Mouse (Mus musculus) stomach, embryonic 14.5 days (tissue): ENCODE data around the gene Rsc1a1. TPM values are rescaled to one million over a fixed set of nuclear protein-coding genes. Genes with fewer than 3 reads are reported as not detected.
A peak's percentile ranks its signal among the peaks of the same experiment; 100 is the strongest.

Experiments
- ATAC-seq: fragments of 200-750 bp; cut with Nextera tagmentation; 2 replicates; pipeline ENCODE4 v1.8.0; 2017; ENCODE audit warnings: low read depth, moderate TSS enrichment; ENCODE audit not compliant: insufficient number of reproducible peaks, insufficient read depth, low FRiP score
- H3K27ac ChIP-seq: fragments of 300-500 bp; sonication (generic); 2 replicates; pipeline ENCODE4 v1.5.1; 2014; ENCODE audit warnings: mild to moderate bottlenecking, low read length, moderate library complexity, mixed read lengths
- H3K27me3 ChIP-seq: fragments of 300-500 bp; sonication (generic); 2 replicates; pipeline ENCODE4 v1.6.1; 2014; ENCODE audit warnings: low read length, control low read depth, mixed read lengths; ENCODE audit not compliant: control insufficient read depth, insufficient read depth
- H3K36me3 ChIP-seq: fragments of 300-500 bp; sonication (generic); 2 replicates; pipeline ENCODE4 v1.6.1; 2014; ENCODE audit warnings: mild to moderate bottlenecking, control low read depth, low read length, moderate library complexity, mixed read lengths; ENCODE audit not compliant: control insufficient read depth, insufficient read depth
- H3K4me1 ChIP-seq: fragments of 300-500 bp; sonication (generic); 2 replicates; pipeline ENCODE4 v1.6.1; 2014; ENCODE audit warnings: low read length, control low read depth, mixed read lengths; ENCODE audit not compliant: control insufficient read depth, insufficient read depth
- H3K4me2 ChIP-seq: fragments of 300-500 bp; sonication (generic); replicated peaks from 2 replicates; pipeline ENCODE4 v1.6.1; 2014; ENCODE audit warnings: low read depth, low read length, control low read depth
- H3K4me3 ChIP-seq: fragments of 300-500 bp; sonication (generic); 2 replicates; pipeline ENCODE4 v1.5.1; 2014; ENCODE audit warnings: low read depth, low read length, control low read depth
- H3K9ac ChIP-seq: fragments of 300-500 bp; sonication (generic); replicated peaks from 2 replicates; pipeline ENCODE4 v1.6.1; 2014; ENCODE audit warnings: low read depth, mild to moderate bottlenecking, control low read depth, low read length, moderate library complexity, mixed read lengths
- H3K9me3 ChIP-seq: fragments of 300-500 bp; sonication (generic); 2 replicates; pipeline ENCODE4 v1.6.1; 2016; ENCODE audit warnings: low read depth, low read length, control low read depth; ENCODE audit not compliant: control insufficient read depth
- WGBS: fragments of 180-500 bp; shearing (Covaris S2); extraction: QIAGEN DNeasy Blood & Tissue Kit; methylation state at CpG from one replicate; pipeline ENCODE4 v1.1.7; 2014; 5-methylcytosine and 5-hydroxymethylcytosine counted together
- polyA plus RNA-seq: library from polyadenylated mRNA; unstranded; fragments of >200 nt; fragmentation: Nextera tagmentation; extraction: Ambion mirVana; gene quantifications from 2 replicates; pipeline ENCODE4 v1.2.1, GENCODE M21; 2014

Gene Rsc1a1
- polyA plus RNA-seq, 1 experiment from 2014 or later: 0.51 TPM

DNA sequence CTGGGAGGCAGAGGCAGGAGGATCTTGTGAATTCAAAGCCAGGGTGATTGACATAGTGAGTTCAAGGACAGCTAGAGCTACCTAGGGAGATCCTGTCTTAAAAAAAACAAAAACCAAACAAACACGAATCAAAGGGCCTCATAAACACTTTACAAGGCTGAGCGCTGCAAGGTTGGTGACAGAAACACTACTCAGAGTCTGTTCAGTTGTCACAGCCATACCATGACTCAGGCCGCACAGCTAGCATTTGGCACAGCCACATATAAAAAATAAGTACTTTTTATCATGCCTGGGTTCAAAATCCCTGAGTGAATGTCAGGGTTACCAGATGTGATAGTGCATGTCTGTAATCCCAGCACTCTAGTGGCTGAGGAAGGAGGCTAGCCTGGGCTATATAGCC lies 38.2 kb downstream of the Rsc1a1 start:
- no peak overlapping the region for H3K4me2 ChIP-seq
- H3K4me3 ChIP-seq: no peak overlapping the region
- H3K36me3 ChIP-seq: peaks cover 14% of the 10 kb centered on the region
- 95% methylated on average over 3 of the region's 3 CpGs for WGBS
- peaks cover 12% of the 10 kb centered on the region; the same call in 1 of the 2 replicates for H3K4me1 ChIP-seq
- no peaks in the 10 kb centered on the region for H3K9me3 ChIP-seq
- H3K9ac ChIP-seq: no peak overlapping the region
- ATAC-seq: no peak
- no peaks in the 10 kb centered on the region for H3K27me3 ChIP-seq
- no peak overlapping the region for H3K27ac ChIP-seq

DNA sequence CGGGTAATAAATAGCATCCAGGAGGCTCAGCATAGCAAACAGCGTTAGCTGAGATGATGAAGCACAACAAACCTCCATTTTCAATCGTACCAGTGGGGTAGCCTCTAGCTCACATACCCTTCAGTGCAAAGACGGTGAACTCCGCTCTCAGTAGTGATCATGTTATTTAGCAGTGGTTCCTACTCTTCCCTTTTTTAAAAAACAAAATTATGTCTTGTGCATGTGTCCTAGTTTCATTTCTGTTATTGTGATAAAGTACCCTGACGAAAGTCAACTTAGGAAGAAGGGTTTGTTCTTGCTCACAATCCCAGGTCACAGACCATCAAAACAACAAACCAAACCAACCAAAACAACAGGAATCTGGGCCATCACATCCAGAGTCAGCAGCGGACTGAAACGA lies 39.4 kb downstream of the Rsc1a1 start:
- Histone ChIP-seq H3K4me1 (peaks cover 12% of the 10 kb centered on the region; the same call in 1 of the 2 replicates), H3K36me3 (peaks cover 19% of the 10 kb centered on the region), H3K27ac (no peak overlapping the region), H3K9me3 (no peaks in the 10 kb centered on the region), H3K9ac (no peak overlapping the region), H3K4me3 (no peak overlapping the region), H3K4me2 (no peak overlapping the region), H3K27me3 (no peaks in the 10 kb centered on the region)
- 91% methylated on average over 8 of the region's 8 CpGs for WGBS
- ATAC-seq: no peak

DNA sequence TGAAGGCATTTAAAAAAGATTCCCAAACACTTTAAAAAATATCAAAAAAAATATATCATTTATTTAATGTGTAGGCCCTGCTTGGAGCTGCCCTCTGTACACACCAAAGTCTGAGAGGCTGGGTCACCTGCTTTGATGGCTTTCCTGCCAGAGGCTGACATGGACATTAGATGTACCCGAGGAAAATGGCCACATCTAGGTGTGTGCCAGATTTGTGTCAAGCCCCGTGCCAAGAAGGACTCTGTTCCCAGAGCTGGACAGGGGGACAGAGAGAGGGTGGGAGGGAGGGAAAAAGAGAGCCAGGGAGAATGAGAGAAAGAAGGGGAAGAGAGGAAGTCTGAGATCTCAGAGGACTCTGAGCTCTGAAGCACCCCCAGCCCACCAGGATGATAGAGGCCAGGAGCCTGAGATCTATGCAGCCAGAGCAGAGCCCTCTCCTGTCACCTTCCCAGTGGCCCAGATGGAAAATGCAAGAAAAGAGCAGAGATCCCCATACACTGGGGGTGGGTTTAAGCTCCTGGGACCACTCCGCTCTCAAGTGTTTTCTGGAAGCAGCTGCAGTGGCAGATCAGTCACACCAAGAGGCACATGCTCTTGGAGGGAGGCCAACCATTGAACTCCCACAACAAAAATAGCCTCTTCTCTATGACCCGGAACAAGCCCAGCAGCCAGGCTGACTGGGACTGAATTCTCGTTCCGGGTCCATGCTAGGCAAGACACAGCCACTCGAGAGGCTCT lies 42.1 kb downstream of the Rsc1a1 start:
- Histone ChIP-seq H3K4me3 (no peak overlapping the region), H3K27me3 (no peaks in the 10 kb centered on the region), H3K36me3 (peaks cover 24% of the 10 kb centered on the region), H3K9ac (no peak overlapping the region), H3K4me1 (peaks cover 12% of the 10 kb centered on the region; the same call in 1 of the 2 replicates), H3K9me3 (no peaks in the 10 kb centered on the region), H3K27ac (peak overlapping the region; percentile 69; the same call in 1 of the 2 replicates), H3K4me2 (no peak overlapping the region)
- WGBS: 61% methylated on average over 7 of the region's 7 CpGs
- ATAC-seq: peak; percentile 16; the same call in 1 of the 2 replicates

DNA sequence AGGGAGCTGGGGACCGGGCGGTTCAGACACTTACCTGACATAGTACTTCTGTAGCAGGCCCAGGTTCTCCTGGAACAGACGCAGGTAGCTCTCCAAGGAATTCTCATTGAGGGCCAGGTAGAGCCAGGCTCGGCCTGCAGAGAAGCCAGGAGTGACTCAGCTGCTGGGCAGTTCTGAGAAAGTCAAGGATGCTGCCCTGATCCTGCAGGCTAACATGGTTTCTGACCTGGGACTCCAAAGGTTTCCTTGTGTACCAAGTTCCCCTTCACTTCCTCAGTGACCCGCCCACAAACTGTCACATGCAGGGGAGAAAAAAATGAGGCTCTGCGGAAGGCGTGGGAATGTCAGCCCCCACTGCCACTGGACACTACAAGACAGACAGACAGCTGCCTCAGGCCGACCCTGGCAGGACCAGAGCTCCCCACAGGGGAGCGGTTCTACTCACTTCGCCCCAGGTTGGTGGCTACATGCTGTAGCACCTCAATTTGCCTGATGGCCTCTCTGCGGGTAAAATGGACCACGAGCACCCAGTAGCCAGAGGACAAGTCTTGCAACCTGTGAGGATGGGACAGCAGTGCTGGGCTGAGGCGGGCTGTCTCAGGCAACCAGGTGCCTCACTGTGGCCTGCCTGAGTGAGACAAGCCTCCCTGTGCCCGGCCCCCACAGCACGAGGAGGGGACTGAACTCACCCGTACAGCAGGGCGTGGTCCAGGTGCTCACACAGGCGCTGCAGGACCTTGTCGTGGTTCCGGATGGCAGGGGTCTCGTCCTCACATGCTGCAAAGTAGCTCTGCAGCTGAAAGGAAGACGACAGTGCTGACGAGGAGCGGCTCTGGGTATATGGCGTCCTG lies 43.2 kb downstream of the Rsc1a1 start:
- Histone ChIP-seq H3K4me2 (no peak overlapping the region), H3K36me3 (peaks cover 31% of the 10 kb centered on the region), H3K27ac (no peak overlapping the region), H3K9ac (no peak overlapping the region), H3K4me3 (no peak overlapping the region), H3K27me3 (no peaks in the 10 kb centered on the region), H3K4me1 (peaks cover 12% of the 10 kb centered on the region; the same call in 1 of the 2 replicates), H3K9me3 (no peaks in the 10 kb centered on the region)
- no peak for ATAC-seq
- 88% methylated on average over 25 of the region's 25 CpGs for WGBS

DNA sequence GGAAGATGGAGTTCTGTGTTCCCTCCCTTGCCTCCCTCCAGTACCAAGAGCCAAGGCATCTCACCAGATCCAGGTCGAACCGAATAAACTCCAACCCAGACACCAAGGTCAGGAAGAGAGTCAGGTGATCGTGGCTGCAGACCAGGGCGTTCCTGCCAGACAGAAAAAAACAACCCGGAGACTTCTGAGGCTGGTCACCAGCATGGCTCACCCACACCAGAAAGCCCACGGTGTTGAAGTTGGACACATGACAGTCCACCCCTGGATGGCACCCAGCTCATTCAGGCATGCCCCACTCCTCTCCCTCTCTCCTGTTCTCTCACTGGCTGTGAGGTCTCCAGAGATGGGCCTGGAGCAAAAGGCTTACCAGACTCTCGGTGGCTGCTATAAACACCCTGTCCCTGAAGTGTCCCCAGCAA lies 44.0 kb downstream of the Rsc1a1 start:
- H3K27ac ChIP-seq: no peak overlapping the region
- H3K4me3 ChIP-seq: no peak overlapping the region
- peaks cover 12% of the 10 kb centered on the region; the same call in 1 of the 2 replicates for H3K4me1 ChIP-seq
- H3K9me3 ChIP-seq: no peaks in the 10 kb centered on the region
- no peaks in the 10 kb centered on the region for H3K27me3 ChIP-seq
- no peak overlapping the region for H3K4me2 ChIP-seq
- ATAC-seq: no peak
- 87% methylated on average over 7 of the region's 7 CpGs for WGBS
- peaks cover 39% of the 10 kb centered on the region for H3K36me3 ChIP-seq
- H3K9ac ChIP-seq: no peak overlapping the region

DNA sequence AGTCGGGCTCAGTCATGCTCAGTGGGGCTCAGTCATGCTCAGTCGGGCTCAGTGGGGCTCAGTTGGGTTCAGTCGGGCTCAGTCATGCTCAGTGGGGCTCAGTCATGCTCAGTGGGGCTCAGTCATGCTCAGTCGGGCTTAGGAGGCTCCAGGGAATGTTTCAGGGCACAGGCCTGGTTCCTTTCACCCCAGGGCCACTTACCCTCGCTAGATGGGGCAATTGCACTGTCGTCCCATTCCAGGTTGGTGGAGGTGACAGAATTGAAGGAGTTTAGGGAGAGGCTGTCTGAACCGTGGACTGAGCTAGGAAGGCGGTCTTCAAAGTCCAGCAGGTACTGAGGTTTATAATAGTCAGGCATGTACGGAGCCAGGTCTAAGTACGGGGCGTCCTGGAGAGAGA lies 45.9 kb downstream of the Rsc1a1 start:
- H3K36me3 ChIP-seq: peaks cover 44% of the 10 kb centered on the region
- H3K27ac ChIP-seq: no peak overlapping the region
- no peak overlapping the region for H3K9ac ChIP-seq
- no peak overlapping the region for H3K4me2 ChIP-seq
- no peaks in the 10 kb centered on the region for H3K27me3 ChIP-seq
- H3K9me3 ChIP-seq: no peaks in the 10 kb centered on the region
- no peak for ATAC-seq
- H3K4me1 ChIP-seq: peaks cover 12% of the 10 kb centered on the region; the same call in 1 of the 2 replicates
- H3K4me3 ChIP-seq: no peak overlapping the region
- 80% methylated on average over 11 of the region's 11 CpGs for WGBS

DNA sequence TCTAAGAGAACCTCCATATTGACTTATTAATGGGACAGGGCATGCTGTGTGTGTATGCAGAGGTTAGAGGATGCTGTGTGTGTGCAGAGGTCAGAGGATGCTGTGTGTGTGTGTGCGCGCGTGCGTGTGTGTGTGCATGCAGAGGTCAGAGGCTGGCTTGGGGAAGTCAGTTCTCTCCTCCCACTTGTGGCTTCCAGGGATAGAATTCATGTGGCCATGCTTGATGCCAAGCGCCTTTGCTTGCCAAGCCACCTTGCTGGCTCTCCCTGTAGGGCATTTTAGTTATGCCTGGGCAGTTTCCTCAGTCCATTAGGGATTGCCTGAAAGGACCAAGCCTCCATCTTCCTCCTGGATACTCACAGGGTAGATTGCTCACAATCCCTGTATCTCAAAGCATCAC lies 48.7 kb downstream of the Rsc1a1 start:
- no peaks in the 10 kb centered on the region for H3K9me3 ChIP-seq
- H3K4me1 ChIP-seq: no peaks in the 10 kb centered on the region
- H3K27ac ChIP-seq: no peak overlapping the region
- H3K9ac ChIP-seq: no peak overlapping the region
- H3K4me3 ChIP-seq: no peak overlapping the region
- WGBS: 96% methylated on average over 5 of the region's 5 CpGs
- no peaks in the 10 kb centered on the region for H3K27me3 ChIP-seq
- ATAC-seq: no peak
- H3K4me2 ChIP-seq: no peak overlapping the region
- peaks cover 55% of the 10 kb centered on the region for H3K36me3 ChIP-seq

DNA sequence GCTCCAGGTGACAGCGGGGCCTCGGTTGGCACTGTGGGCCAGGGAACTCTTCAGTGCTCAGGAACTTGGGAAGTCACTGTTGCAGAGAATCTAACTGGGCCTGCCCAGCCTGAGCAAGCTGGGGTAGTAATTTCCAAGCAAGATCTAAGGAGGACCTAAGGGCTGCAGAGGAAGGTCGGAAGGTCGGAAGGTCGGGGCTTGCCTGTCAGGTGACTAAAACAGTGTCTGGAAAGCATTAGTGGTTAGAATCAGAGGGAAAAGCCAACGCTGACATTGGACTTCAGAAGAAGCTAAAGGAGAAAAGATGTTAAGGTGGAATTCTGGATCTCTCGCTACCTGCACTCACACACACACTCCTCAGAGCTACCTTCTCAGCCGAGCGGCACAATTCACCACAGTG lies 49.4 kb downstream of the Rsc1a1 start:
- ATAC-seq: no peak
- Histone ChIP-seq H3K4me3 (no peak overlapping the region), H3K4me2 (no peak overlapping the region), H3K9me3 (no peaks in the 10 kb centered on the region), H3K4me1 (no peaks in the 10 kb centered on the region), H3K9ac (no peak overlapping the region), H3K36me3 (peaks cover 55% of the 10 kb centered on the region; the same call in 1 of the 2 replicates), H3K27ac (no peak overlapping the region), H3K27me3 (no peaks in the 10 kb centered on the region)
- 82% methylated on average over 9 of the region's 9 CpGs for WGBS
